Mouse (Mus musculus) CH12.LX (cell line): ENCODE results near the gene Nup133. TPM values are rescaled to one million over a fixed set of nuclear protein-coding genes. Genes with fewer than 3 reads are reported as not detected.

Experiments used
- DNase-seq: peaks from one replicate; pipeline ENCODE4 v3.0.0-alpha.2; 2013; ENCODE audit errors: extremely low read depth
- H3K27ac ChIP-seq: 2 replicates; pipeline ENCODE4 v1.5.1; 2012; ENCODE audit warnings: low read depth, mild to moderate bottlenecking, control low read depth, moderate library complexity; ENCODE audit not compliant: insufficient read depth
- H3K27me3 ChIP-seq: replicated peaks from 2 replicates; pipeline ENCODE3; 2012; ENCODE audit warnings: inconsistent platforms
- H3K36me3 ChIP-seq, 2 experiments: replicated peaks in 1 of 2; 2 replicates each; pipeline versions ENCODE3 to v1.6.1; 2012; ENCODE audit warnings: inconsistent platforms in 1 of 2, low read length in 1 of 2, mild to moderate bottlenecking in 1 of 2, mixed read lengths in 1 of 2, moderate library complexity in 1 of 2; ENCODE audit not compliant: control insufficient read depth in 1 of 2, insufficient read depth in 1 of 2
- H3K4me1 ChIP-seq, 2 experiments: 2 replicates each; pipeline ENCODE4 v1.6.1; 2012; ENCODE audit warnings: inconsistent platforms in 1 of 2, moderate library complexity in 1 of 2; ENCODE audit not compliant: insufficient read depth in 2 of 2, control insufficient read depth in 1 of 2
- H3K4me2 ChIP-seq: 2 replicates; pipeline ENCODE4 v1.6.1; 2012; ENCODE audit warnings: low read depth, mild to moderate bottlenecking, control low read depth; ENCODE audit not compliant: poor library complexity, insufficient read depth, severe bottlenecking
- H3K4me3 ChIP-seq, 3 experiments: fragments of 150-350 bp in 1 of 3; sonication (generic) in 1 of 3; replicated peaks in 1 of 3; 2 replicates each; pipeline versions ENCODE3 to v1.5.1; 2011 to 2012; ENCODE audit warnings: low read depth in 2 of 3, low read length in 2 of 3, mild to moderate bottlenecking in 2 of 3, moderate library complexity in 2 of 3, control low read depth in 1 of 3, improper control_type of control experiment in 1 of 3, inconsistent platforms in 1 of 3, mixed read lengths in 1 of 3; ENCODE audit not compliant: poor library complexity in 1 of 3
- H3K79me2 ChIP-seq: replicated peaks from 2 replicates; pipeline ENCODE4 v1.6.1; 2012; ENCODE audit warnings: mild to moderate bottlenecking, moderate library complexity; ENCODE audit not compliant: control insufficient read depth, poor library complexity, insufficient read depth, severe bottlenecking; ENCODE audit errors: extremely low read depth
- H3K9ac ChIP-seq: 2 replicates; pipeline ENCODE4 v1.6.1; 2012; ENCODE audit warnings: low read depth, mild to moderate bottlenecking, control low read depth, moderate library complexity; ENCODE audit not compliant: insufficient read depth
- H3K9me3 ChIP-seq: replicated peaks from 2 replicates; pipeline ENCODE3; 2012; ENCODE audit warnings: low read length, inconsistent platforms, mixed read lengths
- E2F4 ChIP-seq: IDR thresholded peaks from 2 replicates; pipeline ENCODE4 v1.6.1; 2011; ENCODE audit warnings: low read depth, low read length, improper control_type of control experiment; ENCODE audit not compliant: insufficient replicate concordance
- ETS1 ChIP-seq: conservative IDR thresholded peaks from 2 replicates; pipeline ENCODE4 v1.6.1; 2012; ENCODE audit warnings: low read depth, mild to moderate bottlenecking, inconsistent platforms, low read length, improper control_type of control experiment, moderate library complexity
- GABPA ChIP-seq: IDR thresholded peaks from 2 replicates; pipeline ENCODE4 v1.6.1; 2012; ENCODE audit warnings: low read depth, low read length, improper control_type of control experiment, inconsistent platforms; ENCODE audit not compliant: insufficient replicate concordance
- JUND ChIP-seq: conservative IDR thresholded peaks from 2 replicates; pipeline ENCODE4 v1.6.1; 2011; ENCODE audit warnings: low read depth, low read length, improper control_type of control experiment
- MAX ChIP-seq: IDR thresholded peaks from 2 replicates; pipeline ENCODE4 v1.6.1; 2011; ENCODE audit warnings: low read length, improper control_type of control experiment
- MAZ ChIP-seq: IDR thresholded peaks from 2 replicates; pipeline ENCODE4 v1.6.1; 2012; ENCODE audit warnings: low read depth, mild to moderate bottlenecking, inconsistent platforms, low read length, improper control_type of control experiment, moderate library complexity
- NRF1 ChIP-seq: IDR thresholded peaks from 2 replicates; pipeline ENCODE4 v1.6.1; 2014; ENCODE audit warnings: low read depth, mild to moderate bottlenecking, inconsistent platforms, low read length, improper control_type of control experiment, moderate library complexity
- PAX5 ChIP-seq: IDR thresholded peaks from 2 replicates; pipeline ENCODE4 v1.6.1; 2012; ENCODE audit warnings: low read length, inconsistent platforms, mixed read lengths
- RAD21 ChIP-seq: IDR thresholded peaks from 2 replicates; pipeline ENCODE4 v1.6.1; 2011; ENCODE audit warnings: low read depth, mild to moderate bottlenecking, low read length, improper control_type of control experiment, moderate library complexity
- RCOR1 ChIP-seq: conservative IDR thresholded peaks from 2 replicates; pipeline ENCODE4 v1.6.1; 2012; ENCODE audit warnings: low read depth, mild to moderate bottlenecking, inconsistent platforms, low read length, improper control_type of control experiment
- USF2 ChIP-seq: conservative IDR thresholded peaks from 2 replicates; pipeline ENCODE4 v1.6.1; 2011; ENCODE audit warnings: low read depth, low read length, improper control_type of control experiment
- ZC3H11A ChIP-seq: IDR thresholded peaks from 2 replicates; pipeline ENCODE4 v1.6.1; 2012; ENCODE audit warnings: low read depth, mild to moderate bottlenecking, inconsistent platforms, low read length, improper control_type of control experiment
- ZKSCAN1 ChIP-seq: IDR thresholded peaks from 2 replicates; pipeline ENCODE4 v1.6.1; 2012; ENCODE audit warnings: low read depth, inconsistent platforms, low read length, improper control_type of control experiment, borderline replicate concordance
- ZMIZ1 ChIP-seq: IDR thresholded peaks from 2 replicates; pipeline ENCODE4 v1.6.1; 2012; ENCODE audit warnings: low read depth, mild to moderate bottlenecking, inconsistent platforms, low read length, improper control_type of control experiment
- dilution Hi-C: fragments of 300-500 bp; cut with MboI; formaldehyde crosslinking; loops from 2 replicates; pipeline ENCODE4 v1.14.3; 2020; ENCODE audit warnings: low sequenced_read_pairs; ENCODE audit not compliant: extremely low pct_unique_long_range_greater_than_20kb, extremely low pct_ligation_motif_present
- in situ Hi-C: fragments of 300-500 bp; cut with MboI; formaldehyde crosslinking; loops from 3 replicates; pipeline ENCODE4 v1.14.3; 2019; ENCODE audit warnings: low sequenced_read_pairs, low pct_ligation_motif_present, low pct_unique_long_range_greater_than_20kb, mixed read lengths
- polyA plus RNA-seq: library from polyadenylated mRNA; unstranded; fragments of >175 nt; gene quantifications from 2 replicates; pipeline ENCODE4 v1.2.1, GENCODE M21; 2012; ENCODE audit warnings: low read depth; ENCODE audit not compliant: insufficient read length
- total RNA-seq, 2 experiments: library from RNA; depleted of rRNA; stranded (reverse); fragments of 300-350 nt in 1 of 2; fragments of >200 nt in 1 of 2; gene quantifications; 2 replicates each; pipeline ENCODE4 v1.2.3; 2012 to 2014

Gene Nup133
- total and polyA plus RNA-seq, 3 experiments = 32.8 to 49.0 (median 39.6) TPM

GRCm38 (mm10) chr8:123854733-123855475 lies 94.2 kb downstream of the Nup133 start:
- H3K36me3 ChIP-seq = peaks cover 0 to 15% of the 10 kb centered on the region in 2 experiments
- in situ Hi-C loops = no loop called here
- peaks cover 3% of the 10 kb centered on the region for H3K27me3 ChIP-seq
- H3K4me1 ChIP-seq = peaks cover 2 to 28% of the 10 kb centered on the region in 2 experiments
- no peak for TF ChIP-seq GABPA
- TF ChIP-seq MAZ = no peak
- no peak for TF ChIP-seq RAD21
- no peak for TF ChIP-seq ZMIZ1
- TF ChIP-seq ZC3H11A = no peak
- TF ChIP-seq E2F4 = no peak
- no peak for TF ChIP-seq PAX5
- TF ChIP-seq JUND = no peak
- no peak for TF ChIP-seq RCOR1
- no peak for TF ChIP-seq MAX
- no peak for TF ChIP-seq ETS1
- no peak for TF ChIP-seq NRF1
- H3K4me2 ChIP-seq = no peak overlapping the region
- DNase-seq = no peak
- H3K79me2 ChIP-seq = peaks cover 14% of the 10 kb centered on the region
- H3K4me3 ChIP-seq = no peak overlapping the region
- peaks cover 3% of the 10 kb centered on the region for H3K9me3 ChIP-seq
- H3K9ac ChIP-seq = no peak overlapping the region
- H3K27ac ChIP-seq = no peak overlapping the region
- dilution Hi-C loops = no loop called here

DNA sequence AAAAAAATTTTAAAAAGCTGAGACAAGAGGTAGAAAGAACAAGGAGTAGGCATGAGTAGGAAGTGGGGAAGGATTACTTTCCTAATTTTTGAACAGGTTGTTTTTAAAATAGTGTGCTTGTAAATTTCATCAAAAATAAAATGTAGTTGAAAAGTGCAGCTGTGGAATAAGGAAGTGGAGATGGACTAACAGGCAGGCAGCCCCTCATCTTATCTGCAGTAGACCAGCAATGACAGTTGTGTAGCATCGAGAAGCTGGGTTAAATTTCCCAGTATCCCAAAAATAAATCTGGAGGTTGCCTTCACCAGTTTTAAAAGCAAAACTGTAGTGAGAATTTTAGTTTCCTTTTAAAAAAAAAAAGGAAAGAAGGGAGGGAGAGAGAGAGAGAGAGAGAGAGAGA lies 94.8 kb downstream of the Nup133 start:
- Histone ChIP-seq H3K4me3 (no peak overlapping the region), H3K9ac (no peak overlapping the region), H3K4me2 (no peak overlapping the region), H3K27ac (no peak overlapping the region), H3K79me2 (peaks cover 18% of the 10 kb centered on the region), H3K27me3 (no peaks in the 10 kb centered on the region), H3K9me3 (peaks cover 3% of the 10 kb centered on the region), H3K36me3 (peaks cover 0 to 15% of the 10 kb centered on the region in 2 experiments), H3K4me1 (peaks cover 2 to 28% of the 10 kb centered on the region in 2 experiments)
- TF ChIP-seq ZKSCAN1 (no peak), USF2 (no peak)
- dilution Hi-C loops (no loop called here), in situ Hi-C loops (no loop called here)
- DNase-seq = no peak
